Mouse (Mus musculus): Measurements from ENCODE around the gene Llgl2.

Llgl2 gene

DNA sequence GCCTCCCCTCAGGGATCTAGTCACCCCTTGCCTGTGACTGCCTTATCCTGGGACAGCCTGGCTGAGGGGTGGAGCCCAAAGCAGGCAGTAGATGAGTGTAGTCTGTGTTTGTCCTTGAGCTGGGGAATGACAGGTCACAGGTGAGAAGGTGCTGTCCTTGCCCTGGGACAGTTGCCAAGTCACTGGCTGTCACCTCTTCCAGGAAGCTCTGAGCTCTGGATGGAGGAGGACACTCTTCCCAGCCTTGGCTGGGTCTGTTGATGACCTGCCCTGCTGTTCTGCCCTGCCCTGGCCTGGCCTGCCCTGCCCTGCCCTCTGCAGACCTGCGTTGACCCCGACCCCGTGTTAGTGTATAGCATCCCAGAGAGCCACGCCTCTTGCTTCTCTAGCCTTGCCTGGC, 48.6 kb downstream of the Llgl2 start:
- in situ Hi-C loops (cut with MboI, MseI) = no loop called here

DNA sequence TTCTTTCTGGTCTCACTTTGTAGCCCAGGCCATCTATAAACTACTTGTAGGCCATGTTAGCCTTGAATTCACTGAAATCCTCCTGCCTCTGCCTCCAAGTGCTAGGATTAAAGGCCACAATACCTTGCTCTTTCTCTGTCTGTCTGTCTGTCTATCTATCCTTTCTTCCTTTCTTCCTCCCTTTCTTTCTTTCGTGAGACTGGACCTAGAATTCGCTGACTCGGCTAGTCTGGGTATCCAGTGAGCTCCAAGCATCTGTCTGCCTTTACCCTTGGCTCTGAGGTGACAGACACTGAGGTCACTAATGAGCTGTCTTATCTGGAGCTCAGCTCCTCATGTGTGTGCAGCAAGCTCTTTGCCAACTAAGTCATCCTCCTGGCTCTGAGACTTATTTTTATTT, 52.1 kb downstream of the Llgl2 start:
- in situ Hi-C loops (cut with MboI, MseI) = loop anchor here in 1 of 2 experiments (5.0 kb wide), 1 partner anchor 154 kb away; no protein-coding TSS in a partner anchor

- in situ Hi-C loops (cut with MboI, MseI) = loop anchor here in 1 of 2 experiments (5.0 kb wide), 1 partner anchor 154 kb away; no protein-coding TSS in a partner anchor
These were observed 52.6 kb downstream of the Llgl2 start for GRCm38 (mm10) chr11:115876438-115876837.

GRCm38 (mm10) chr11:115877174-115877755, 53.4 kb downstream of the Llgl2 start:
- in situ Hi-C loops (cut with MboI, MseI) = loop anchor here in 1 of 2 experiments (5.0 kb wide), 1 partner anchor 155 kb away; no protein-coding TSS in a partner anchor

GRCm38 (mm10) chr11:115878071-115878470, 54.2 kb downstream of the Llgl2 start:
- in situ Hi-C loops (cut with MboI, MseI) = loop anchor here in 1 of 2 experiments (5.0 kb wide), 1 partner anchor 156 kb away; no protein-coding TSS in a partner anchor

DNA sequence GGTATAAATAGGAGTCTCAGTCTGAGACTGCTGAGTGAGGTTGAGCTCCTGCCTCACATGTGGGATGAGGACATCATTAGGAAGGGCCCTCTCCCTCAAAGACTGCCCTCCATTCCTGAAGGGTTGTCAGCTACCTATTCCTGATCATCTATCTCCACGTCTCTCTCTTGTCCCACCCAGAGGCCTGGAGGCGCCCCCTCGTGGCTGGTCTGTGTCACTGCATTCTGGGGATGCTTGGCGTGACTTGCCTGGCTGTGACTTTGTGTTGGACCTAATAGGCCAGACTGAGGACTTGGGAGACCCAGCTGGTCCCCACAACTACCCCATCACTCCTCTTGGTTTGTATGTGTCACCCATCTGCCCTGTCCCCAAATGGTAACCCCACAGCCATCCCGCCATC, 57.2 kb downstream of the Llgl2 start:
- in situ Hi-C loops (cut with MboI, MseI) = no loop called here

- in situ Hi-C loops (cut with MboI, MseI) = no loop called here
These were observed 59.4 kb downstream of the Llgl2 start for GRCm38 (mm10) chr11:115883251-115883650.

- in situ Hi-C loops (cut with MboI, MseI) = no loop called here
These were observed 60.5 kb downstream of the Llgl2 start for GRCm38 (mm10) chr11:115884361-115884760.

DNA sequence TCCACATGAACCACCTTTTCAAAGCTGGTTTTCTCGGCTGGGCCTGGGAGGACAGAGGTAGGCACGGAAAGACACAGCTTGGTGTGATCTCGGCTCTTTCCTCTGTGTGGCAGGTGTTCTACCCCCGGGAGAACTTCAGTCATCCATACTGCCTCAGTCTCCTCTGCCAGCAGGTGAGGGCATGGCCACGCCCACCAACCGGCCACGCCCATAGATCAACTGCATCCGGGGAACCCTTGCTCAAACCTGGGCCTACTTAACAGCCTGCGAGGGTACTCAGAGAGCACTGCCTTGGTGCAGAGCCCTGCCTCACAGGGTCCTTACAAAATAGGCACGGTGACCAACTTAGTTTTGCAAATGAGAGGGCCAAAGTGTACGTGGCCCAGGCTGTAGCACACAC, 61.4 kb downstream of the Llgl2 start:
- in situ Hi-C loops (cut with MboI, MseI) = no loop called here

- in situ Hi-C loops (cut with MboI, MseI) = no loop called here
These were observed 62.6 kb downstream of the Llgl2 start for GRCm38 (mm10) chr11:115886446-115886845.

DNA sequence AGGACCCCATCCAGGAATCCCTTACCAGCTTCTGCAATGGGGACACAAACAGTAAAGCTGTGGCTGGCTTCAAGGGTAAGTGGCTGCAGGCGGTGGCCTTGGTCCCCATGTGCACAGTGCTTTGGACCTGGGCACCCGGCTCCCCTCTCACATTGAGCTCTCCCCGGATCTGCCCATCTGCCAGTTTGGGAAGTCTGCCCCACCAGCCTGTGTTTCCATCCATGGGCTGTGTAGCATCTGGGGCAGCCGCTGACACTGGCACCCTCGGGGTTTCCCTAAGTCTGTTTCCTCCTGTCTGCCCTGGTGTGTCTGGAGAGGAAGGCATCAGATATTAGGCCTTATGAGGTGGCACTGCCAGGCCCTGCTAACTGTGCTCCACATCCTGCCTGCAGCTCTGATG, 64.2 kb downstream of the Llgl2 start:
- in situ Hi-C loops (cut with MboI, MseI) = no loop called here

- in situ Hi-C loops (cut with MboI, MseI) = no loop called here
These were observed 65.3 kb downstream of the Llgl2 start for GRCm38 (mm10) chr11:115889159-115889558.

DNA sequence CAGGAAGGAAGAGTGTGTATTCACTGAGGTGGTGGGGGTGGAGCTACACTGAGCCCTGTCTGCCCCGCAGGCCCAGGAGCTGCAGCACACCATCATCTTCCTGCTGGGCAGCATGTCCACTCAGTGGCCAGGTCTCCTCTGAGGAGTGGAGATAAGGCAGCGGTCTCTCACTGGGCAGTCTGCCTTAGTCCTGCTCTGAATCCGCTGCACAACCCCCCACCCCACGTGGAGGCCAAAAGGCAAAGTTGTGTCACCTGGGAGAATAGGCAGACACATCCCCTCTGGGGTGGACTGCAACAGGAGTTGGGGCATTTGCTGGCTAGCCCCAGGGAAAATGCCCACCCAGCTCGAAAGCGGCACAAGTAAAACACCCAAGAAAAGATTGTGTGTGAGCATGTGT, 68.4 kb downstream of the Llgl2 start:
- in situ Hi-C loops (cut with MboI, MseI) = loop anchor here in 1 of 2 experiments (10.0 kb wide), 1 partner anchor 563 kb away; no protein-coding TSS in a partner anchor

DNA sequence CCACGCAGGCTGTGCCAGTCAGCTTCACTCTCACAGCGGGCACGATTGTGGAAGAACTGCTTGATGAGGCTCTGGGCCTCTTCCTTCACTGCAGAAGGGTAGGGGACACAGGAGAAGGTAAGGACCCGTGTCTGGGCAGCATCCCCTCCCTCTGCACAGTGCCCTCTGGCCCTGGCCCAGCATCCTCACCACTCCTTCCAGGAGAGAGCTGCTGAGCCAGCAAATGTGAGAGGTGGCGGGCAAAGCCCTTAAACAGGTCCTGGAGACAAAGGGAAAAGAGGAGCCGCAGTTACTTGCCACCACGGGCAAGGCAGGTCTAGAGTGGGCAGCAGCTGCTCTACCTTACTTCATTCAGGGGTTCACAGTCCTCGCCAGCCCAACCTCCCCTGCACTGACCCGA, 69.2 kb downstream of the Llgl2 start:
- in situ Hi-C loops (cut with MboI, MseI) = loop anchor here in 1 of 2 experiments (10.0 kb wide), 1 partner anchor 562 kb away; no protein-coding TSS in a partner anchor

- in situ Hi-C loops (cut with MboI, MseI) = loop anchor here in 1 of 2 experiments (10.0 kb wide), 1 partner anchor 560 kb away; no protein-coding TSS in a partner anchor
These were observed 71.1 kb downstream of the Llgl2 start for GRCm38 (mm10) chr11:115894755-115895520.

DNA sequence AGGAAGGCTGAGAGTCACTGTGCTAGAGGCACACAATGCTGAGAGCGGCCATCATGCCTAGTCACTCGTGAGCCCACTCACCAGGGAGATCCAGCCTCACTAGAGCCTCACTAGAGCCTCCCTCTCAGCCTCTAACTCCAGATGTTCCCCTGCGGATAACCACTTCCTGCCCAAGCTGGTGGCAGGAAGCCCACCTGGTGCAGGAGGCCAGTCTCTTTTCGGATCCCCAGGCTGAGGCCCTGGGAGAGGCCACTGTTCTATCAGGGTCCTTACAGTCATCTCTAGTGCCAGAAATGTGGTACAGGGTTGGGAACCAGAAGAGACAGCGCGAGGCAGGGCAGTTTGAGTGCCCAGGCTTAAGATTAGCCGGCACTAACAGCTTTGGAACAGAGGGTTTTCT, 74.6 kb downstream of the Llgl2 start:
- in situ Hi-C loops (cut with MboI, MseI) = loop anchor here in 1 of 2 experiments (10.0 kb wide), 1 partner anchor 556 kb away; no protein-coding TSS in a partner anchor

- in situ Hi-C loops (cut with MboI, MseI) = loop anchor here in 1 of 2 experiments (10.0 kb wide), 1 partner anchor 556 kb away; no protein-coding TSS in a partner anchor
These were observed 75.0 kb downstream of the Llgl2 start for GRCm38 (mm10) chr11:115898886-115899285.

GRCm38 (mm10) chr11:115899486-115900266, 75.8 kb downstream of the Llgl2 start, which contains the start of gene Smim5:
Gene Smim5, plus strand, starts transcription at chr11:115899966.
- in situ Hi-C loops (cut with MboI, MseI) = loop anchor here in 1 of 2 experiments (10.0 kb wide), 1 partner anchor 555 kb away; no protein-coding TSS in a partner anchor

GRCm38 (mm10) chr11:115900561-115901337, 76.9 kb downstream of the Llgl2 start:
- in situ Hi-C loops (cut with MboI, MseI) = no loop called here

GRCm38 (mm10) chr11:115901338-115902161, 77.7 kb downstream of the Llgl2 start:
- in situ Hi-C loops (cut with MboI, MseI) = no loop called here
